14 mouse cellular contexts compared by ENCODE assay signal in genomic region chrX:11861892-11862291, GRCm38 (mm10).
DNase-seq lines count a peak whose midpoint lies in the region; ATAC-seq lines count a peak whose summit lies in the region.
"Had no signal": no experiment of that assay in that cellular context is flagged by ENCODE, and none has a peak within 500 bp of the region (broad histone marks: within the 10 kb centered on the region; RNA-seq: fewer than 3 reads in every experiment).

No protein-coding gene starts in this region.

- H3K9ac ChIP-seq in hindbrain, embryonic 13.5 days = no peak overlapping the region
- H3K9ac ChIP-seq in hindbrain, embryonic 14.5 days = no peak overlapping the region
- H3K9ac ChIP-seq in midbrain, embryonic 12.5 days (replicated peaks) = no peak overlapping the region
- H3K9ac ChIP-seq: embryonic facial prominence, embryonic 15.5 days; liver, embryonic 13.5 days had no signal

- H3K27me3 ChIP-seq in hindbrain, embryonic 13.5 days = peaks cover 56% of the 10 kb centered on the region; the same call in 1 of the 2 replicates
- peaks cover 6% of the 10 kb centered on the region; the same call in 1 of the 2 replicates for H3K27me3 ChIP-seq in hindbrain, embryonic 14.5 days (ENCODE audit: control insufficient read depth, insufficient read depth, low read length)
- H3K27me3 ChIP-seq in midbrain, embryonic 12.5 days = peaks cover 64% of the 10 kb centered on the region

- no peak for DNase-seq in hindbrain, embryonic 14.5 days (ENCODE audit: low spot score)
- peak; percentile 28 for DNase-seq in MN1 (ENCODE audit: low spot score)
- peak; percentile 41 for DNase-seq in embryo, embryonic 10.5 days (ENCODE audit: low spot score)
- no peak for DNase-seq in layer of hippocampus, adult 9-11 months
- DNase-seq: cerebellum, adult 11 months; liver, embryonic 13.5 days; lung, postnatal 4 days; right cerebral cortex, postnatal 14 days; thymus, postnatal 4 days had no signal

- 0 out of 2 replicates have a peak, but pooled peaks have one; percentile 17 for ATAC-seq in hindbrain, embryonic 13.5 days (ENCODE audit: low FRiP score)
- no peak for ATAC-seq in hindbrain, embryonic 14.5 days (ENCODE audit: low FRiP score)
- no peak for ATAC-seq in midbrain, embryonic 12.5 days (ENCODE audit: low FRiP score, low read depth)
- no peak for ATAC-seq in erythroblast, adult 5-6 weeks (replicated peaks; ENCODE audit: low FRiP score, poor library complexity, severe bottlenecking)

- H3K4me3 ChIP-seq in hindbrain, embryonic 13.5 days = no peak overlapping the region
- H3K4me3 ChIP-seq in hindbrain, embryonic 14.5 days (replicated peaks; ENCODE audit: low read length) = no peak overlapping the region
- no peak overlapping the region for H3K4me3 ChIP-seq in midbrain, embryonic 12.5 days
- H3K4me3 ChIP-seq: embryonic facial prominence, embryonic 15.5 days; left cerebral cortex, adult 2 months; liver, embryonic 13.5 days had no signal

- no peaks in the 10 kb centered on the region for H3K36me3 ChIP-seq in hindbrain, embryonic 13.5 days
- H3K36me3 ChIP-seq in hindbrain, embryonic 14.5 days (replicated peaks; ENCODE audit: control insufficient read depth, insufficient read depth) = no peaks in the 10 kb centered on the region
- H3K36me3 ChIP-seq in midbrain, embryonic 12.5 days = no peaks in the 10 kb centered on the region
- H3K36me3 ChIP-seq: embryonic facial prominence, embryonic 15.5 days; liver, embryonic 13.5 days had no signal

- H3K4me1 ChIP-seq in hindbrain, embryonic 13.5 days (replicated peaks) = peaks cover 24% of the 10 kb centered on the region
- H3K4me1 ChIP-seq in hindbrain, embryonic 14.5 days (replicated peaks; ENCODE audit: control insufficient read depth, insufficient read depth, low read length) = peaks cover 19% of the 10 kb centered on the region
- peaks cover 12% of the 10 kb centered on the region; the same call in 1 of the 2 replicates for H3K4me1 ChIP-seq in midbrain, embryonic 12.5 days
- H3K4me1 ChIP-seq: embryonic facial prominence, embryonic 15.5 days; liver, embryonic 13.5 days had no signal

- H3K4me2 ChIP-seq in hindbrain, embryonic 13.5 days = no peak overlapping the region
- H3K4me2 ChIP-seq in hindbrain, embryonic 14.5 days (replicated peaks) = no peak overlapping the region
- no peak overlapping the region for H3K4me2 ChIP-seq in midbrain, embryonic 12.5 days (replicated peaks)
- H3K4me2 ChIP-seq: embryonic facial prominence, embryonic 15.5 days; liver, embryonic 13.5 days had no signal

- WGBS in hindbrain, embryonic 13.5 days = 23% methylated on average over 8 of the region's 8 CpGs
- 28% methylated on average over 8 of the region's 8 CpGs for WGBS in hindbrain, embryonic 14.5 days
- WGBS in midbrain, embryonic 12.5 days = 32% methylated on average over 8 of the region's 8 CpGs

- peak overlapping the region; percentile 58; the same call in 1 of the 2 replicates for H3K27ac ChIP-seq in hindbrain, embryonic 13.5 days
- H3K27ac ChIP-seq in hindbrain, embryonic 14.5 days = no peak overlapping the region
- H3K27ac ChIP-seq in midbrain, embryonic 12.5 days (replicated peaks) = peak overlapping the region; percentile 35; the same call in 1 of the 2 replicates
- H3K27ac ChIP-seq: embryonic facial prominence, embryonic 15.5 days; left cerebral cortex, adult 2 months; liver, embryonic 13.5 days had no signal

- H3K9me3 ChIP-seq in hindbrain, embryonic 13.5 days = no peaks in the 10 kb centered on the region
- no peaks in the 10 kb centered on the region for H3K9me3 ChIP-seq in hindbrain, embryonic 14.5 days (ENCODE audit: control insufficient read depth, low read length)
- no peaks in the 10 kb centered on the region for H3K9me3 ChIP-seq in midbrain, embryonic 12.5 days
- H3K9me3 ChIP-seq: embryonic facial prominence, embryonic 15.5 days; liver, embryonic 13.5 days had no signal

Comparison
In these comparisons a context has a peak if more than half of its experiments do, and no peak if none do; other contexts are left out.
1. DNase-seq: peak in MN1 (single experiment) and embryo, embryonic 10.5 days (single experiment); none in hindbrain, embryonic 14.5 days (single experiment) and layer of hippocampus, adult 9-11 months (single experiment).